Mouse (Mus musculus) hindbrain, embryonic 13.5 days (tissue): ENCODE data around the gene Cep95. TPM values are rescaled to one million over a fixed set of nuclear protein-coding genes. Genes with fewer than 3 reads are reported as not detected.
A peak's percentile ranks its signal among the peaks of the same experiment; 100 is the strongest.
"Not testable (repeated sequence)": the region's sequence is repeated elsewhere in the genome, so short reads cannot be mapped to it uniquely, and the experiment has no call there.

Source experiments
- ATAC-seq: fragments of 200-750 bp; cut with Nextera tagmentation; 2 replicates; pipeline ENCODE4 v1.8.0; 2017; ENCODE audit warnings: moderate TSS enrichment; ENCODE audit not compliant: low FRiP score
- H3K27ac ChIP-seq: fragments of 300-500 bp; sonication (generic); 2 replicates; pipeline ENCODE4 v1.5.1; 2015; ENCODE audit warnings: inconsistent platforms, mild to moderate bottlenecking, moderate library complexity
- H3K27me3 ChIP-seq: fragments of 300-500 bp; sonication (generic); 2 replicates; pipeline ENCODE4 v1.6.1; 2015; ENCODE audit warnings: mild to moderate bottlenecking, inconsistent platforms
- H3K36me3 ChIP-seq: fragments of 300-500 bp; sonication (generic); 2 replicates; pipeline ENCODE4 v1.6.1; 2015; ENCODE audit warnings: mild to moderate bottlenecking, inconsistent platforms
- H3K4me1 ChIP-seq: fragments of 300-500 bp; sonication (generic); replicated peaks from 2 replicates; pipeline ENCODE4 v1.6.1; 2015; ENCODE audit warnings: inconsistent platforms
- H3K4me2 ChIP-seq: fragments of 300-500 bp; sonication (generic); 2 replicates; pipeline ENCODE4 v1.6.1; 2015; ENCODE audit warnings: inconsistent platforms, mild to moderate bottlenecking, moderate library complexity
- H3K4me3 ChIP-seq: fragments of 300-500 bp; sonication (generic); 2 replicates; pipeline ENCODE4 v1.5.1; 2015; ENCODE audit warnings: mild to moderate bottlenecking, inconsistent platforms
- H3K9ac ChIP-seq: fragments of 300-500 bp; sonication (generic); 2 replicates; pipeline ENCODE4 v1.6.1; 2015; ENCODE audit warnings: mild to moderate bottlenecking, inconsistent platforms
- H3K9me3 ChIP-seq: fragments of 300-500 bp; sonication (generic); 2 replicates; pipeline ENCODE4 v1.6.1; 2016; ENCODE audit warnings: inconsistent platforms
- WGBS: fragments of 180-500 bp; shearing (Covaris S2); methylation state at CpG from one replicate; pipeline ENCODE4 v1.1.7; 2015; 5-methylcytosine and 5-hydroxymethylcytosine counted together
- polyA plus RNA-seq: library from polyadenylated mRNA; unstranded; fragments of >200 nt; fragmentation: Nextera tagmentation; extraction: Ambion mirVana; gene quantifications from 2 replicates; pipeline ENCODE4 v1.2.1, GENCODE M21; 2015

The Cep95 gene
- polyA plus RNA-seq, 1 experiment from 2014 or later, result 18.2 TPM

DNA sequence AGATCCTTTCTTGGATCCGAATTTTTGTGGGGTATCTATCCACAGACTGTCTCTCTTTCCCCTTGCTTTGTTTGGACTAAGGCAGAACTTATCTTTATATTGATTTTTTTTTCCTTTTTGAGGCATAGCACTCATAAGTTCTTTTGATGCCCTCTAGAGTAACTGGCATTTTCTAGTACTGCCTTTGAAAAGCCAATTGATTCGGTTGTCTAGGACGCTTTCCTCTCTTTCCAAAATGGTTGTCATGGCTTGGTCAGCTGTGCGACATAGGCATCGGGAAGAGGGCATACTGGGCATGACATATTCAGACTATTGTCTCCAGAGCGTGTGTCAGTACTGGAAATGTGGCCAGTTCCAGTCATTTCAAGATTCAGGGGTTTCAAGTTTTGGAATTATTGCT, 597 bp downstream of the Cep95 start:
- 0% methylated on average over 6 of the region's 6 CpGs for WGBS
- Histone ChIP-seq H3K9ac (peak overlapping the region; percentile 100), H3K27me3 (no peaks in the 10 kb centered on the region), H3K27ac (peak overlapping the region; percentile 99), H3K4me3 (peak overlapping the region; percentile 89), H3K4me1 (peaks cover 31% of the 10 kb centered on the region), H3K36me3 (peaks cover 37% of the 10 kb centered on the region), H3K9me3 (no peaks in the 10 kb centered on the region), H3K4me2 (peak overlapping the region; percentile 75)
- ATAC-seq, result no peak

DNA sequence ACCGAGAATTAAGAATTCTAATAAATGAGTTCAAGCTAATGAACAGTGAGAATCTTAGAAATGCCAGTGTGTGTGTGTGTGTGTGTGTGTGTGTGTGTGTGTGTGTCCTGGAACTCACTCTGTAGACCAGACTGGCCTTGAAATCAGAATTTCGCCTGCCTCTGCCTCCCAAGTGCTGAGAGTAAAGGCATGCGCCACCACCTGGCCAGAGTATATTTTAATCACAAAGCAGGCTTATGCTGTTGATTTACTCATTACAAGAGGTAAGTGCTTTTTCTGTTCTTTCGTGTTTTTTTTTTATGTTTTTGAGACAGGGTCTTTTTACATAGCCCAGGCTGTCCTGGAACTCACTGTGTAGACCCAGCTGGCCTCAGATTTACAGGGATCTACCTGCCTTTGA, 4.8 kb downstream of the Cep95 start:
- peaks cover 57% of the 10 kb centered on the region for H3K36me3 ChIP-seq
- no peak overlapping the region for H3K4me2 ChIP-seq
- no peak overlapping the region for H3K4me3 ChIP-seq
- WGBS, result 79% methylated on average over 4 of the region's 4 CpGs
- H3K4me1 ChIP-seq, result peaks cover 15% of the 10 kb centered on the region
- no peaks in the 10 kb centered on the region for H3K27me3 ChIP-seq
- H3K9me3 ChIP-seq, result no peaks in the 10 kb centered on the region
- ATAC-seq, result no peak
- no peak overlapping the region for H3K27ac ChIP-seq
- no peak overlapping the region for H3K9ac ChIP-seq

DNA sequence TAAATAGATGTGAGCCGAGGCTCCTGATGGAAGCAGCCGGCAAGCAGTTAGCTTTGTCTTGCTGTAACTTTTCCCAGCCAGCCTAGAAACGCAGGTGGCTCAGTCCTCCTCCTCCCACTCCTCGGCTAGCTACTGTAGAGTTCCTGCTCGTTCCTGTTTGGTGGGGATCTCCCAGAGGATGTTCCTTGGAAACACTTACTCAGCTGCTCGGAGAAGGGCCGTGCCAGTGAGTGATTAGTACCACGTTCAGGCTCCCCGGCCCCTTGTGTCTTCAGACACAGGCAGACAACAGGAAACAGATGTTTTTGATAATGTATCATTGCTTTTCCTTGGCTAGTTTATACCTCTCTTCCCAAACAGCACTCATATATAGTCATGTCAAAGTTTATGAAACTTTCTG, 6.6 kb downstream of the Cep95 start:
- 68% methylated on average over 9 of the region's 9 CpGs for WGBS
- Histone ChIP-seq H3K36me3 (peaks cover 75% of the 10 kb centered on the region), H3K9ac (no peak overlapping the region), H3K27ac (no peak overlapping the region), H3K4me3 (no peak overlapping the region), H3K27me3 (no peaks in the 10 kb centered on the region), H3K9me3 (no peaks in the 10 kb centered on the region), H3K4me2 (no peak overlapping the region), H3K4me1 (peaks cover 8% of the 10 kb centered on the region)
- no peak for ATAC-seq

DNA sequence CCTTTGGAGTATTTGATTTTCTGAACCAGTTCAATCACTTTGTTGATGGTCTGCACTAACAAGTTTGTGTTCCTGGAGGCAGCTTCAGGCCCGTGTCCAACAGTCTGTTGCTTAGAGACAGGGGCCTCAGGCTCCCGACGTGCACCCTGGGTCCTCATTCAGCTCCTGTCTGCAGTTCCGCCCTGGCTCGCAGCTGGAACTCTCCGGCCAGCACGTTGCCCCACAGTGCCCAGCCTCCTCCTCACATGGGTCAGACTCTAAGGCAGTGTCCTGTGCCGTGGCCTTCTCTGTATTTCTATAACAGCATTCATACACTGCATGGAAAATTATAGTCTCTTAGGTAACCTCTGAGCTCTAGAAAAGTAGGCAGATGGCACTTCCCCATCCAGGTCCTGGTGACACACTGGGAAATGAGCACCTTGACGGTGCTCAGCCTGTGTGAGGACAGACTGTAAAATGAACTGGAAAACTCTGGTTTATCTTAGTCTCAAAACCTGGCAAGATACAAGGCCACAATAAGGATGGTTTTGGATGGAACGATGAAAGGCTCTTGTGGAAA, 13.1 kb downstream of the Cep95 start:
- Histone ChIP-seq H3K9ac (no peak overlapping the region), H3K27me3 (no peaks in the 10 kb centered on the region), H3K9me3 (no peaks in the 10 kb centered on the region), H3K36me3 (peaks cover 85% of the 10 kb centered on the region), H3K27ac (no peak overlapping the region), H3K4me3 (no peak overlapping the region), H3K4me1 (no peaks in the 10 kb centered on the region), H3K4me2 (no peak overlapping the region)
- WGBS, result 84% methylated on average over 10 of the region's 10 CpGs
- ATAC-seq, result no peak

DNA sequence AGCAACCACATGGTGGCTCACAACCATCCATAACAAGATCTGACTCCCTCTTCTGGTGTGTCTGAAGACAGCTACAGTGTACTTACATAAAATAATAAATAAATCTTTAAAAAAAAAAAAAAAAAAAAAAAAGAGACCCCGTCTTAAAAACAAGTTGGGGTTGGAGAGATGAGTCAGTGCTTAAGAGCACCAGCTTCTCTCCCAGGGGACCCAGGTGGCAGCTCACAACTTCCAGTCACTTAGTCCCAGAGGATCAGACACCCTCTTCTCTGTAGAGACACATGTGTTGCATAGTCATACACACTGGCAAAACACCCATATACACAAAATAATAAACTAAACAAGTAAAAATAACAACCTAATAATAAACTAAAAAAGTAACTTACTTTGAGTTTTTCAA, 18.4 kb downstream of the Cep95 start:
- not testable (repeated sequence) for H3K4me3 ChIP-seq, H3K9me3 ChIP-seq, H3K4me1 ChIP-seq, H3K27ac ChIP-seq, H3K9ac ChIP-seq, H3K27me3 ChIP-seq, H3K4me2 ChIP-seq, ATAC-seq
- H3K36me3 ChIP-seq, result peaks cover 72% of the 10 kb centered on the region
- 100% methylated on average over 1 of the region's 1 CpGs for WGBS

DNA sequence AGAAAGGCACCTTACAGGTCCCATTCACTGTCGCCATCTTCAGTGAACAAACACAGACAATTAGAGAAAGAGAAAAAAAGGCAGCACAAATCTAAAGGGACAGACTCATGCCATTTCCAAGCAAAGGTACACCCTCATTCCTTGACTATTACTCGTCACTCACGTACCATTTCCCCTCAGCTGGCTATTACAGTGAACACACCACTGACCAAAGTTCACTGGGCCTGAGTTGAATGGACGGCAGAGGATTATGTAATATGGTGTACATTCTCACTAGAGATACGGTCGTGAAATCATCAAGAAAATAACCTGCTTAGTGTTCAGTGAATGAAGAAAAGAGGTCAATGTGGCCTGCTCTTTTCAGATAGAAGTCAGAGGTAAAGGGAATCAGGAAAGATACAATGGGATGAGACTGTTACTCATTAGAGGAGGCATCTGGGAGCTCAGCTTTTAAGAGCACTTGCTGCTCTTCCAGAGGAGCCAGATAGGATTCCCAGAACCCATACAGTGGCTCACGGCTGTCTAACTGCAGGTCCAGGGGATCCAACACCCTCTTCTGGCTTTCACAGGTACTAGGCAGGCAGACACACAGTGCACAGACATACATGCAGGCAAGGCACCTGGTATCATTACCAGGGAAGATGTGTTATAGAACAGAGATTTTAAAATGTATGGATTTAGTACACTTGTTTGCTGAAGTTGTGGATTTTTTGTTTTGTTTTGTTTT, 23.5 kb downstream of the Cep95 start:
- no peak overlapping the region for H3K4me3 ChIP-seq
- WGBS, result 93% methylated on average over 7 of the region's 7 CpGs

DNA sequence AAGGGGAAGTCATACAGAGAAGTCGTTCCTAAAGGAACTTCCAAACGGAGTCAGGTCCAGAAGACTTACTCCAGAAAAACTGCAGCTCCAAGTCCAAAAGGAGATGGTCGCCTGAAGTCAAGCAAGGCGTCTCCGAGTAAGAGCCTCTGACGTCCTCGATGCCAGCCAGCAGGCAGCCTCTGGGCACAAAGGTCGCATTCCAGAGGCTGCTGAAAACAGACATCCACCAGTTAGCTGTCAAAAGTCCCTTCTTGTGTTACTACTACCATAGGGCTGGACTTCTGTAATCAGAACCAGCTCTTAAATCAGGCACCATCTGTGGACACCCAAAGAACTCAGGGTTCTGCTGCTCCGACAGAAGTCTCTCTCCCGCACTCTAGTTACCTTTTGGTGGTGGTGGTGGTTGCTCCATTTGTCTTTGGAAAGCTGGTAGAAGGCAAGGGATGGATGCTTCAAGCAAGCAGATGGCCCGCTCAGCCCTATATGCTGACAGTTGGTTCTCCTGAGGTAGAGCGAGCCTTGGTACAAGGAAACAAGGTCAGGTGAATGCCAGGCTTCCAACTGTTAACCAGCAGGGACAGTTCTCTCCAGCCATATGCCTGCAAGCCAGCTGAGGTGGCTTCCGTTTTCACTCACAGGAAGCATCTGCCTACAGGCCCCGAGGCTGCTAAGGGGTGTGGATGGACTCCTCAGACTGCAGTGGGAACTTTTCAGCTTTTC, 25.7 kb downstream of the Cep95 start:
- H3K27ac ChIP-seq, result no peak overlapping the region
- H3K27me3 ChIP-seq, result no peaks in the 10 kb centered on the region
- no peak overlapping the region for H3K4me2 ChIP-seq
- no peak overlapping the region for H3K4me3 ChIP-seq
- peaks cover 13% of the 10 kb centered on the region for H3K4me1 ChIP-seq
- no peak for ATAC-seq
- H3K9me3 ChIP-seq, result no peaks in the 10 kb centered on the region
- WGBS, result 78% methylated on average over 14 of the region's 14 CpGs
- peaks cover 93% of the 10 kb centered on the region for H3K36me3 ChIP-seq
- no peak overlapping the region for H3K9ac ChIP-seq

More for the DNA sequence above, 23.5 kb downstream of the Cep95 start:
- H3K9ac ChIP-seq, result no peak overlapping the region
- no peaks in the 10 kb centered on the region; the same call in 1 of the 2 replicates for H3K4me1 ChIP-seq
- peaks cover 88% of the 10 kb centered on the region for H3K36me3 ChIP-seq
- H3K9me3 ChIP-seq, result no peaks in the 10 kb centered on the region
- ATAC-seq, result no peak
- no peaks in the 10 kb centered on the region for H3K27me3 ChIP-seq
- H3K4me2 ChIP-seq, result no peak overlapping the region
- H3K27ac ChIP-seq, result no peak overlapping the region

DNA sequence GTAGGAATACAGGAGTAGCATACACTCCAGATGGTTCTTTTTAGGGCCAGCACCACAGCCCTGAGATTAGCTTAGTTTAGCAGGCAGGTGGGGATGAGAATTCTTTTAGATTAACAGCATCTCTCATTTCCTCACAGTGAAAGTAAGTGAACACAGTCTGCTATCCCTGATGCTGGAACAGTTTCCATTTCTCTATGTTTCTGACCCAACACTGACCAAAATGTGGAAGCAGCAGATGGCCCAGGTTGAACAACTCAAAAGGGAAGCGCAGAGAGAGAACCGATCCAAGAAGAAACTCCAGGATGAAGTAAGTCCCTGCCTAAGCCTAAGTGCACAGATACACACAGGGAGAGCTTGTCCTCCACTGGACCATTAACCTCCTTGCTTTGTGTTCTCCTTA, 26.3 kb downstream of the Cep95 start:
- H3K9ac ChIP-seq, result no peak overlapping the region

DNA sequence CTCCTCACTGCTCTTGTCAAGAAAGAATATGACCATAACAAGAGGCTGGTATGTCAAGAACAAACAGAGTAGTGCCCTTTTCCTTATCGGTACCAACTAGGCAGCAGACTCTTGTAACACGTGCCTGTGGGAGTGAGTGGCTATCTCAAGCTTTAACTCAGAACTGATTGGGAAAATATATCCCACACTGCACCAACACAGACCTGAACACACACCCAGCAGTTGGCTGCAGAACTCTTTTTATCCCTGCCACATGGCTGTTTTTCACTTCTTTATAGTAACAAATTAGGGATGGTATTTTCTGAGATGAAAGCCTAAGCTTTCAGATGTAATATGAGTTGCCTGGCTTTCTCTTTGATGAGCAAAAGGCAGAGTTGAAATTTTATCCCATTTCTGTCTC, 26.7 kb downstream of the Cep95 start:
- Histone ChIP-seq H3K4me2 (no peak overlapping the region), H3K4me3 (no peak overlapping the region), H3K9me3 (no peaks in the 10 kb centered on the region), H3K9ac (no peak overlapping the region), H3K36me3 (peaks cover 87% of the 10 kb centered on the region), H3K27me3 (no peaks in the 10 kb centered on the region), H3K27ac (no peak overlapping the region), H3K4me1 (peaks cover 13% of the 10 kb centered on the region)
- WGBS, result 95% methylated on average over 2 of the region's 2 CpGs
- no peak for ATAC-seq

More for the DNA sequence above, 26.3 kb downstream of the Cep95 start:
- ATAC-seq, result no peak
- Histone ChIP-seq H3K4me3 (no peak overlapping the region), H3K36me3 (peaks cover 90% of the 10 kb centered on the region), H3K4me2 (no peak overlapping the region), H3K27ac (no peak overlapping the region), H3K4me1 (peaks cover 13% of the 10 kb centered on the region), H3K27me3 (no peaks in the 10 kb centered on the region), H3K9me3 (no peaks in the 10 kb centered on the region)
- 97% methylated on average over 2 of the region's 2 CpGs for WGBS

DNA sequence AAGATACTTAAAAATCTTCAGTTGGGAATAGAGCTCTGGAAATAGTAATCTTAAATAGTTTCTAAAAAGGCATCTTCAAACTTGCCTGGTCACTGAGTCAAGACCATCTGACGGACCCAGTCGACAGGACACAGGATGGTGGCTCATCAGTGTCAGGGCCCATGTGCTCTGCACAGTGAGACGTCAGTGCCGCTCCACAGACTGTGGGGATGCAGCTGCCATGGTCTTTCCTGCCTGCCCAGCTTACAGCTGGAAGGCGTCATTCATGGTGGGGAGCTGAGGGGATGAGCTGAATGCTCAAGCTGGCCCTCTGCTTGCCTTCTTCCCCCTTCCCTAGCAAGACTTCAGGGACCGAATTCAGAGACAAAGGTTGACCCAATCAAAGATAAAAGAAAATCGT, 27.3 kb downstream of the Cep95 start:
- no peaks in the 10 kb centered on the region for H3K9me3 ChIP-seq
- no peak overlapping the region for H3K27ac ChIP-seq
- no peak for ATAC-seq
- no peak overlapping the region for H3K9ac ChIP-seq
- WGBS, result 86% methylated on average over 7 of the region's 7 CpGs
- no peaks in the 10 kb centered on the region for H3K27me3 ChIP-seq
- peaks cover 85% of the 10 kb centered on the region for H3K36me3 ChIP-seq
- H3K4me1 ChIP-seq, result peaks cover 13% of the 10 kb centered on the region
- no peak overlapping the region for H3K4me2 ChIP-seq
- no peak overlapping the region for H3K4me3 ChIP-seq

DNA sequence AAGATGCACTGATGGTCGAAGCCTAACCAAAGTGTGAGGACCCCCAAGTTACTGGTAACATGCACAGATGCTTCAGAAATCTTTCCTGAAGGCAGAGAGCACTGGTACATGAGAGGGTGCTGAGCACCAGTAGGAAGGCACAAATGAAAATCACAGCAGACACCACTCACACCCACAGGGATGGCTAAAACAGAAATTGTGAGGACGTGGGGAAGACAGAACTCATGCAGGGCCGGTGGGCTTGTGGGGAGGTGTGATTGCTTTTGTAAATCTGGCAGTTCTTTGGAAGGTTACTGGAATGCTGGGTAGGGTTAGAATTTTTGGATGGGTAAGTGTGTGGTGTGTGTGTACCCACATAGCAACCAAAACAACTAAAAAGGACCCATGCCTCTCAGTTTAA, 28.1 kb downstream of the Cep95 start:
- H3K27me3 ChIP-seq, result no peaks in the 10 kb centered on the region
- H3K36me3 ChIP-seq, result peaks cover 78% of the 10 kb centered on the region
- ATAC-seq, result no peak
- H3K4me3 ChIP-seq, result no peak overlapping the region
- H3K9ac ChIP-seq, result no peak overlapping the region
- H3K27ac ChIP-seq, result no peak overlapping the region; the same call in none of the 2 replicates
- H3K4me2 ChIP-seq, result no peak overlapping the region
- 85% methylated on average over 3 of the region's 3 CpGs for WGBS
- peaks cover 13% of the 10 kb centered on the region for H3K4me1 ChIP-seq
- H3K9me3 ChIP-seq, result no peaks in the 10 kb centered on the region

DNA sequence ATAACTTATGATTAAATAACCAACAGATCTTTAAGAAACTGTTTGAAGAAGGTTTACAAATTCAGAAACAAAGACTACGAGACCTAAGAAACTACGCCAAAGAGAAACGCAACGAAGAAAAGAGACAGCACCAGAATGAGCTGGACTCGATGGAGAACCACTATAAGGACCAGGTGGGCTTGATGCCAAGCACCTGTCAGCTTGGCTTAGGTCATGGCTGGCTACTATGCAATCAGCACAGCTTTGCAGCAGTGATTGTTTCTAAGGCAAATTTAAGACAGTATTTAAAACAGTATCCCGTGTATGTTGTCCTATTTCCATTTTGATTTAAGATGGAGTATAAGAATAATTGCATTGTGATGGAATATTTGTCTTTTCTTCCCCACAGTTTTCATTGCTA, 28.8 kb downstream of the Cep95 start:
- no peak overlapping the region for H3K9ac ChIP-seq
- no peak overlapping the region for H3K4me3 ChIP-seq
- H3K27ac ChIP-seq, result peak overlapping the region; percentile 53
- ATAC-seq, result no peak
- H3K4me1 ChIP-seq, result peaks cover 13% of the 10 kb centered on the region
- H3K4me2 ChIP-seq, result no peak overlapping the region
- 93% methylated on average over 6 of the region's 6 CpGs for WGBS
- H3K27me3 ChIP-seq, result no peaks in the 10 kb centered on the region
- H3K36me3 ChIP-seq, result peaks cover 78% of the 10 kb centered on the region
- no peaks in the 10 kb centered on the region for H3K9me3 ChIP-seq
